Mouse (Mus musculus) MEL (cell line): ENCODE measurements around the gene Tcte3. TPM values are rescaled to one million over a fixed set of nuclear protein-coding genes. Genes with fewer than 3 reads are reported as not detected.
"Not testable (repeated sequence)": the region's sequence is repeated elsewhere in the genome, so short reads cannot be mapped to it uniquely, and the experiment has no call there.

Experiments used
- DNase-seq: peaks from one replicate; pipeline ENCODE4 v3.0.0; 2011; ENCODE audit warnings: low read depth, low spot score
- H3K27ac ChIP-seq: 2 replicates; pipeline ENCODE4 v1.5.1; 2012; ENCODE audit warnings: low read depth, mild to moderate bottlenecking, control low read depth, low read length, moderate library complexity; ENCODE audit not compliant: control insufficient read depth
- H3K27me3 ChIP-seq, 2 experiments: fragments of 150-350 bp in 1 of 2; sonication (generic) in 1 of 2; 2 replicates each; pipeline ENCODE4 v1.6.1; 2012; ENCODE audit warnings: low read length in 2 of 2, mild to moderate bottlenecking in 2 of 2, improper control_type of control experiment in 1 of 2, moderate library complexity in 1 of 2; ENCODE audit not compliant: insufficient read depth in 2 of 2, control insufficient read depth in 1 of 2
- H3K36me3 ChIP-seq, 2 experiments: 2 replicates each; pipeline ENCODE4 v1.6.1; 2012 to 2014; ENCODE audit warnings: low read length in 2 of 2, improper control_type of control experiment in 1 of 2, inconsistent platforms in 1 of 2, mild to moderate bottlenecking in 1 of 2; ENCODE audit not compliant: insufficient read depth in 2 of 2, control insufficient read depth in 1 of 2
- H3K4me1 ChIP-seq, 2 experiments: fragments of 150-350 bp in 1 of 2; sonication (generic) in 1 of 2; 2 replicates each; pipeline ENCODE4 v1.6.1; 2012; ENCODE audit warnings: low read length in 2 of 2, improper control_type of control experiment in 1 of 2, mild to moderate bottlenecking in 1 of 2; ENCODE audit not compliant: insufficient read depth in 2 of 2, control insufficient read depth in 1 of 2
- H3K4me3 ChIP-seq, 2 experiments: fragments of 150-350 bp in 1 of 2; sonication (generic) in 1 of 2; 2 replicates each; pipeline ENCODE4 v1.5.1; 2012; ENCODE audit warnings: low read depth in 2 of 2, low read length in 2 of 2, mild to moderate bottlenecking in 2 of 2, moderate library complexity in 2 of 2, control low read depth in 1 of 2, improper control_type of control experiment in 1 of 2; ENCODE audit not compliant: control insufficient read depth in 1 of 2, insufficient read depth in 1 of 2
- H3K79me2 ChIP-seq: 2 replicates; pipeline ENCODE4 v1.6.1; 2012; ENCODE audit warnings: mild to moderate bottlenecking, low read length, moderate library complexity; ENCODE audit not compliant: control insufficient read depth, poor library complexity, insufficient read depth
- H3K9ac ChIP-seq: 2 replicates; pipeline ENCODE4 v1.6.1; 2012; ENCODE audit warnings: low read depth, mild to moderate bottlenecking, control low read depth, low read length, moderate library complexity; ENCODE audit not compliant: control insufficient read depth, poor library complexity, severe bottlenecking
- H3K9me3 ChIP-seq: fragments of 150-350 bp; sonication (generic); replicated peaks from 2 replicates; pipeline ENCODE4 v1.6.1; 2012; ENCODE audit warnings: mild to moderate bottlenecking, low read length, improper control_type of control experiment, moderate library complexity; ENCODE audit not compliant: insufficient read depth
- polyA plus RNA-seq, 2 experiments: library from polyadenylated mRNA; stranded (reverse) in 1 of 2; unstranded in 1 of 2; fragments of >175 nt in 1 of 2; fragments of >200 nt in 1 of 2; gene quantifications; 2 replicates each; pipeline versions ENCODE4 v1.2.1 to v1.2.4; 2012; ENCODE audit warnings: low replicate concordance in 2 of 2, low read depth in 1 of 2; ENCODE audit not compliant: insufficient read length in 2 of 2, insufficient read depth in 1 of 2, missing spikeins in 1 of 2
- total RNA-seq: library from RNA; depleted of rRNA; stranded (reverse); fragments of 300-350 nt; gene quantifications from 2 replicates; pipeline ENCODE4 v1.2.3, GENCODE M21; 2012

The Tcte3 gene
- total and polyA plus RNA-seq, 3 experiments = 10.3 to 13.8 TPM; not detected in 1

DNA sequence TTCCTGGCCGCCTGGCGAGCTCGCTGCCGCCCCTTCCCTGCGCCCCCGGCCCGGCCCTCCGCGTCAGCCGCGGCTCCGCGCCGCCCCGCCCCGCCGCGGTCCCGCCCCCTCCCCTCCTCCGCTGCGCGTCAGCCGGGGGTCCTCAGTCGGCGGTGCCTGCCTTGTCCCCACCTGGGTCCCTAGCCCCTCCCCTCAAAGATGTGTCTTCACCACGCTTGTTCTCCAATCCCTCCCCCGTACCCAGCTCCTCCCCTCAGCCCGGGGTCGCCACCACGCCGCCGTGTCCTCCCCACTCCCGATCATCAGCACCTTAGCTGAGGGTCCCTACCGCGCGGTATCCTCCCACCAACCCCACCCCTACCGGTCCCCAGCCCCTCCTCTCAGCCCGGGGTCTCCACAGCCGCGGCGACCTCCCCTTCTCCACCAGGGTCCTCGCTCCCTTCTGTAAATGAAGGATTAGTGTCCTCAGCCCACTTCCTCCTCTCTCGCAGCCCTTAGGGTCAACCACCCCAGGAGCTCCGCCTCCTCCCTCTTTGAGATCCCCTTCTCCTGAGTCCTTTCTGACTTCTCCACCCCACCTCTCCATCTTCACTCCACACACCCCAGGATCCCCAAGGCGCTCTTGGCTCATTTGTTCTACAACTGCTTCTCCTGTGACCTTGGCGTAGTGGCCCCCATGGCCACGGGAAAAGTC, 48.0 kb downstream of the Tcte3 start:
- not testable (repeated sequence) for H3K9ac ChIP-seq, H3K4me1 ChIP-seq, H3K79me2 ChIP-seq, H3K9me3 ChIP-seq, H3K27me3 ChIP-seq, H3K4me3 ChIP-seq, DNase-seq, H3K36me3 ChIP-seq, H3K27ac ChIP-seq

GRCm38 (mm10) chr17:14992522-14993138, 48.7 kb downstream of the Tcte3 start:
- H3K9ac ChIP-seq, DNase-seq: not testable (repeated sequence)

GRCm38 (mm10) chr17:14990116-14990702, 51.1 kb downstream of the Tcte3 start:
- H3K27me3 ChIP-seq, H3K4me3 ChIP-seq, DNase-seq, H3K9me3 ChIP-seq, H3K4me1 ChIP-seq, H3K9ac ChIP-seq, H3K36me3 ChIP-seq, H3K79me2 ChIP-seq: not testable (repeated sequence)
- H3K27ac ChIP-seq = peak overlapping the region; percentile 49; the same call in 1 of the 2 replicates

More at GRCm38 (mm10) chr17:14992522-14993138, 48.7 kb downstream of the Tcte3 start:
- H3K27ac ChIP-seq, H3K4me3 ChIP-seq, H3K36me3 ChIP-seq, H3K27me3 ChIP-seq, H3K9me3 ChIP-seq, H3K4me1 ChIP-seq, H3K79me2 ChIP-seq: not testable (repeated sequence)

DNA sequence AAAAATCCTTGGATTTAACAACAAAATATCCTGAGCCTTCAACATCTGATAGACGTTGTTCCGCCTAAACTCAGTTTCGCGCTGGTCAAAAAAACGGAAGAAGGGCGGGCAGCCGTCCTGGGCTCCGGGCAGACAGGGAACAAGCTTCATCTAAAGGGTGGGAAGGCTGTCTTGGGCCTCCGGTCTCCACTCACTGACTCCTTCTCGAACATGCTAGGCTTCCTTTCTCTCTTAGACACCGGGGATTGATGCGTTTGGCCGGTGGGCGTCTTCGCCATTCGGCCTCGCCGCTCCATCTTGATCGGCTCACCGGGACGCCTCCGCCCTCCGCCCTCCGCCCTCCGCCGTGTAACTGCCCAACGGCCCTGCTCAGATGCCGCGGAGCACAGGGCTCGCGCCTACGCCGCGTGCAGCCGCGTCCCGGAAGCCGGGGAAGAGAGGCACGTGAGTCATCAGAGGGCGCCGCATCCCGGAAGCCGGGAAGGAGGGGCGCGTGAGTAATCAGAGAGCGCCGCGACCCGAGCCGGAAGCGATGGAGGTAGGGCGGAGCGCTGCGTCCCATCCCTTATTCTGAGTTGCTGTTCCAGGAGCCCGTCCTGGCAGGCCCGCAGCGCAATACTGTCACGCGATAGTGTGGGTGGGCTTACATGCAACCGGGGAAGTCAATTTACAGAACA, 62.8 kb downstream of the Tcte3 start, which contains the start of the genes 9030025P20Rik and Gm3417:
Gene 9030025P20Rik, plus strand, starts transcription at position 107 of the 677 bp plus-strand sequence.
Gene Gm3417, minus strand, starts transcription at position 429 of the 677 bp plus-strand sequence.
- not testable (repeated sequence) for H3K79me2 ChIP-seq, H3K4me1 ChIP-seq, H3K9me3 ChIP-seq, H3K36me3 ChIP-seq, H3K27me3 ChIP-seq, DNase-seq
- peak within 1 kb of the TSS; percentile 67 for H3K9ac ChIP-seq
- peak within 1 kb of the TSS; percentile 72 for H3K27ac ChIP-seq
- H3K4me3 ChIP-seq = peak within 1 kb of the TSS; percentile 44 to 87; a peak in 3 of 4 replicates

DNA sequence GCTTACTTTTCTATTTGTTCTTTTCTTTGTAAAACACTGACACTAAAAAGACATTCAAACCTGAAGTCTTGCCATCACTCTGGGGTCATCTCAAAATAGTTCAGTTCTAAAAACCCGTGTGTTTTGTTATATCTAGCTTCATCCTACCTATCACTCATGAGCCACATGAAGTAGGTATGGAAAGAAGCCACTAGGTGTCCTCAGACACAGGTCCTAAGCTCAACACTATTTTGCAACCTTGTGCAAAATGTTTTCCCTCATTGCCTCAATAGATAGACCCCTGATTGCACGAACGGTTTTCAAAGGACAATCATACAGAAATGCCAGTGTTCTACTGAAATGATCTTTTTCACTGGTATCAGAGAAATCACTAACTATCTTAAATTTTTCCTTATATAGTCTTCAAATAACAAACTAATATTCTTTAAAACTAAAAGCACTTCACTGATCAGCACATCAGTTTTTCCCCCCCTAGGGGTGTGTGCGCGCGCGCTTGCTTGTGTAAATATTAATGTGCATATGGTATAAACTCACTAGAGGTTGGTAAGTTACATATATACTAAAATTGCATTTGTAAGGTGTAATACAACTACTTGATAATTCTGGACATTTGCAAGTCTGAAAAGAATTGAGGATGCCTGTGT, 63.4 kb downstream of the Tcte3 start:
- not testable (repeated sequence) for DNase-seq, H3K4me1 ChIP-seq, H3K27me3 ChIP-seq, H3K9me3 ChIP-seq, H3K36me3 ChIP-seq, H3K79me2 ChIP-seq
- peak overlapping the region; percentile 67 for H3K9ac ChIP-seq
- peak overlapping the region; percentile 72 for H3K27ac ChIP-seq
- peak overlapping the region; percentile 44 to 87; a peak in 3 of 4 replicates for H3K4me3 ChIP-seq
